In genomic region chr4:151538446-151539166, GRCm38 (mm10) we compare ENCODE assay signal across 12 mouse cellular contexts.
A peak's percentile ranks its signal among the peaks of the same experiment; 100 is the strongest.
DNase-seq lines count a peak whose midpoint lies in the region; ATAC-seq lines count a peak whose summit lies in the region.
"Had no signal": no experiment of that assay in that cellular context is flagged by ENCODE, and none has a peak within 500 bp of the region (broad histone marks: within the 10 kb centered on the region; RNA-seq: fewer than 3 reads in every experiment).

No protein-coding gene starts in this region.

- H3K36me3 ChIP-seq in forebrain, embryonic 12.5 days (replicated peaks), result no peaks in the 10 kb centered on the region
- no peaks in the 10 kb centered on the region for H3K36me3 ChIP-seq in hindbrain, embryonic 12.5 days
- H3K36me3 ChIP-seq in midbrain, embryonic 16.5 days (ENCODE audit: control insufficient read depth, insufficient read depth, low read length), result no peaks in the 10 kb centered on the region
- H3K36me3 ChIP-seq: liver, embryonic 13.5 days had no signal

- no peaks in the 10 kb centered on the region for H3K9me3 ChIP-seq in forebrain, embryonic 12.5 days
- H3K9me3 ChIP-seq in hindbrain, embryonic 12.5 days (replicated peaks), result no peaks in the 10 kb centered on the region
- no peaks in the 10 kb centered on the region for H3K9me3 ChIP-seq in midbrain, embryonic 16.5 days (replicated peaks; ENCODE audit: control insufficient read depth, low read length, poor library complexity, severe bottlenecking)
- H3K9me3 ChIP-seq: liver, embryonic 13.5 days had no signal

- intact Hi-C loops in gastrocnemius, postnatal 14 days (cut with DNase I; ENCODE audit: low total_unique reads), result no loop called here

- no peak overlapping the region for H3K4me2 ChIP-seq in forebrain, embryonic 12.5 days
- H3K4me2 ChIP-seq in hindbrain, embryonic 12.5 days (replicated peaks), result no peak overlapping the region
- H3K4me2 ChIP-seq in midbrain, embryonic 16.5 days (ENCODE audit: low read length), result no peak overlapping the region
- H3K4me2 ChIP-seq: liver, embryonic 13.5 days had no signal

- no peak overlapping the region for H3K9ac ChIP-seq in forebrain, embryonic 12.5 days
- H3K9ac ChIP-seq in hindbrain, embryonic 12.5 days, result no peak overlapping the region
- peak overlapping the region; percentile 34; the same call in 1 of the 2 replicates for H3K9ac ChIP-seq in midbrain, embryonic 16.5 days (ENCODE audit: low read depth, low read length)
- H3K9ac ChIP-seq: liver, embryonic 13.5 days had no signal

- no peaks in the 10 kb centered on the region for H3K27me3 ChIP-seq in forebrain, embryonic 12.5 days
- H3K27me3 ChIP-seq in hindbrain, embryonic 12.5 days, result no peaks in the 10 kb centered on the region
- H3K27me3 ChIP-seq in midbrain, embryonic 16.5 days (ENCODE audit: control insufficient read depth, insufficient read depth, low read depth, low read length), result no peaks in the 10 kb centered on the region
- H3K27me3 ChIP-seq: liver, embryonic 13.5 days had no signal

- ATAC-seq in forebrain, embryonic 12.5 days (ENCODE audit: low FRiP score), result no peak
- peak; percentile 60 for ATAC-seq in hindbrain, embryonic 12.5 days (ENCODE audit: low FRiP score)
- peak; percentile 62 for ATAC-seq in midbrain, embryonic 16.5 days
- ATAC-seq: Patski had no signal

- WGBS in forebrain, embryonic 12.5 days, result 65% methylated on average over 18 of the region's 18 CpGs
- 57% methylated on average over 18 of the region's 18 CpGs for WGBS in hindbrain, embryonic 12.5 days
- WGBS in midbrain, embryonic 16.5 days, result 36% methylated on average over 18 of the region's 18 CpGs

- H3K27ac ChIP-seq in forebrain, embryonic 12.5 days, result peak overlapping the region; percentile 53
- peak overlapping the region; percentile 50 for H3K27ac ChIP-seq in hindbrain, embryonic 12.5 days
- H3K27ac ChIP-seq in midbrain, embryonic 16.5 days (ENCODE audit: low read length), result peak overlapping the region; percentile 76
- H3K27ac ChIP-seq: liver, embryonic 13.5 days had no signal

- H3K4me1 ChIP-seq in forebrain, embryonic 12.5 days, result peaks cover 38% of the 10 kb centered on the region
- peaks cover 50% of the 10 kb centered on the region for H3K4me1 ChIP-seq in hindbrain, embryonic 12.5 days
- H3K4me1 ChIP-seq in midbrain, embryonic 16.5 days (ENCODE audit: control insufficient read depth, insufficient read depth, low read length), result peaks cover 37% of the 10 kb centered on the region
- H3K4me1 ChIP-seq: liver, embryonic 13.5 days had no signal

- DNase-seq in kidney, postnatal 4 days, result peak; percentile 28 to 40
- DNase-seq in kidney, adult 8-10 months, result no peak
- no peak for DNase-seq in testis, postnatal 14 days (ENCODE audit: low spot score)
- no peak for DNase-seq in gastrocnemius, postnatal 14 days
- DNase-seq: adrenal gland, postnatal 25 days; cerebellum, adult 11 months; kidney, adult 9 months; liver, embryonic 13.5 days had no signal

- no peak overlapping the region for H3K4me3 ChIP-seq in forebrain, embryonic 12.5 days (replicated peaks)
- H3K4me3 ChIP-seq in hindbrain, embryonic 12.5 days, result no peak overlapping the region
- H3K4me3 ChIP-seq in midbrain, embryonic 16.5 days (ENCODE audit: low read depth, low read length), result no peak overlapping the region
- H3K4me3 ChIP-seq: liver, embryonic 13.5 days had no signal

Comparison
In these comparisons a context has a peak if more than half of its experiments do, and no peak if none do; other contexts are left out.
1. DNase-seq: peak in kidney, postnatal 4 days (2 of 2); none in kidney, adult 8-10 months (0 of 2), testis, postnatal 14 days (single experiment) and gastrocnemius, postnatal 14 days (single experiment).
2. Peak in every context shown above with its lines, with median percentiles within 50 percentile points of each other: H3K27ac ChIP-seq.